Mouse (Mus musculus) activated CD4-positive, CD25-positive, alpha-beta regulatory T cell, adult 4 months (primary cell): ENCODE results near the gene Kcnh2. TPM values are rescaled to one million over a fixed set of nuclear protein-coding genes. Genes with fewer than 3 reads are reported as not detected.
"Not testable (repeated sequence)": the region's sequence is repeated elsewhere in the genome, so short reads cannot be mapped to it uniquely, and the experiment has no call there.

Experiments
- ATAC-seq: one replicate; pipeline ENCODE4 v1.8.0; 2017
- polyA plus RNA-seq, 2 experiments: library from polyadenylated mRNA; unstranded; fragments of 100-300 nt; shearing (Covaris generic); gene quantifications; one replicate each; pipeline ENCODE4 v1.2.1; 2017

Gene Kcnh2
- polyA plus RNA-seq = under 1 TPM; 0.16 to 0.24 TPM

DNA sequence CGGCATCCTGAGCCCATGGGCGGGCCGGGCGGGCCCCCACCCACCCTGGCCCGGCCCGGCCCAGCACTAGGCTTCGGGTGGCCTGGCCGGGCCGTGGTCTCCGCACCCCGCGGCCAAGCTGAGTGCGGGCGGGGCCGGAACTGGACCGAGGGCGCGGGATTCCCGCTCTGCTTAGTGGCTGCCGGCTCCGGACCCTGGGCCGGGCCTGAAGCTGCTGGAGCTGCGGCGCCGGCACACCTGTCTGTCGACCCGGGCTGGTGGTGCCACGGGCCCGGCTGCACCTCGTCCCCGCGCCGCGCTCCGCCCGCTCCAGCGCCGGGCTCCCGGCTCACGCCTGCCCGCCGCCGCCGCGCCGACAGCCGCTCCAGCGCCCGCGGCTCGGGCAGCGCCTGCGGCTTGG is at the start of gene Kcnh2:
Kcnh2 (minus strand) TSS at position 327 of the 400 bp plus-strand sequence.
- ATAC-seq = no peak

DNA sequence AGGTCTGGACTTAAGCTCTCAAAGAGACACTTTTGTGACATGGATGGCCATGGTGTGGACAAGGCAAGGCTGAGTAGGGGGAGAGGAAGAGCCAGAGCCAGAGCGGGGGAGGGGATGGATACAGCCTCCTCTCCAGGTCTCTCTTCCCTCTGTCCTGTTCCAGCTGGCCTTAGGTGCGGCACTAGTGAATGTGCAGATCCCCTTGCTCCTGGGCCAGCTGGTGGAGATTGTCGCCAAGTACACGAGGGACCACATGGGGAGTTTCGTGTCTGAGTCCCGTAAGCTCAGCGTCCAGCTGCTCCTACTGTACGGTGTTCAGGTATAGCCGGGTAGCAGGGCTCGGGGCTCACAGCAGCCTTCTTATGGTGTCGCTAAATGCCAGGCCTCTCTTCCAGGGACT is 49.0 kb upstream of the Kcnh2 start:
- no peak for ATAC-seq

DNA sequence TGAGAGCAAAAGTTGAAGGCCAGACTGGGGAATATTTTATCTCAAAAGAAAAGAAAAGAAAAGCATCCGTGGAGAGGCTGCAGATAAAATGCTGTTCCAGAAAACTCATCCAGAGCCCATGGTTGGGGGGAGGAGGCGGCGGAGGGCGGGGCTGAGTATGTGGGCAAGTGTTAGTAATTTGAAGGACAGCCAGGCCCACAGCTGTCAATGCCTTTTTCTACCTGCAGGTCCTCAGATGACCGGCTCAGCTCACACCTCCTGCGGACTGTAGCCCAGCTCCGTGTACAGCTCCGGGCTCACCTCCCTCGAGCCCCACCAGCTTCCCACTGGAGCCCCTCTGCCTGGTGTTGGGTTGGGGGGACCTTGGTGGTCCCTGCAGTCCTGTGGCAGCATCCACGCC is 48.3 kb upstream of the Kcnh2 start:
- no peak for ATAC-seq

DNA sequence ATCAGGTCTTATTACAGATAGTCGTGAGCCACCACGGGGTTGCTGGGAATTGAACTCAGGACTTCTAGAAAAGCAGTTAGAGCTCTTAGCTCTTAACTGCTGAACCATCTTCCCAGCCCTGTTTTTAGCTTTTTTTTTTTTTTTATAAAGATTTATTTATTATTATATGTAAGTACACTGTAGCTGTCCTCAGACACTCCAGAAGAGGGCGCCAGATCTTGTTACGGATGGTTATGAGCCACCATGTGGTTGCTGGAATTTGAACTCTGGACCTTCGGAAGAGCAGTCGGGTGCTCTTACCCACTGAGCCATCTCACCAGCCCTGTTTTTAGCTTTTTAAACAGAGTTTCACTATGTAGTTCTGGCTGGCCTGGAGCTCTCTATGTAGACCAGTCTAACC is 44.9 kb upstream of the Kcnh2 start:
- not testable (repeated sequence) for ATAC-seq

DNA sequence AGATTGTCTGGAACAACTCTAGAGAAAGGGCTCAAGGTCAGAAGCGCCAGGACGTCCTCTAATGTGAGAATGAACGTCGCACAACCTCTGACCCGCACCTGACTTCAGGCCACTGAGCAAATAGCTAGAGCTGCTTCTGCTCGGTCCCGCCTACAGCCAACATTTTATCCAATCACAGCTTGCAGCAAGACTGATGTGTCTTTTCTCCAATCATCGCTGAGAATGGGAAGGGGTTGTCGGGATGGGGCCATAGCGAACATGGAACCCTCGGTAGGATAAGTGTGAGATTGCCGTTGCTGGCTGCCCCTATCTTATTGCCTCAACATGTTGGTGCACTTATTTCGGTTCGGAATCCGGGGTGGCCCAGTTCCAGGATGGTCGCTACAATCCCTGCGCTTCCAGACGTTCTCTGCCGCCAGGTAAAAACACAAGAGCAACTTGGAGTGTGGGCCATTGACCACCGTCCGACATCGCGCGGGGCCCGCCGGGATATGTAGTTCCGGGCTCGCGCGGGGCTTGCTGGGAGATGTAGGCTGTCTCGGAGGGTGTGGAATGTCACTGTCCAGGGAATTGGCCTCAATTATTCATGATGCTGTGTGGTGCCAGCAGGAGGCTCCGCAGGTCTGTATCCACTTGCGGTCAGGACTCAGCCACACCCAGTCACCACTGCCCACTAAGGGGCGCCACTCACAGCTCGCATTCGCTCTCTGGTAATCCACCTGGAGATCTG is 42.9 kb upstream of the Kcnh2 start:
- ATAC-seq = peak; percentile 83

DNA sequence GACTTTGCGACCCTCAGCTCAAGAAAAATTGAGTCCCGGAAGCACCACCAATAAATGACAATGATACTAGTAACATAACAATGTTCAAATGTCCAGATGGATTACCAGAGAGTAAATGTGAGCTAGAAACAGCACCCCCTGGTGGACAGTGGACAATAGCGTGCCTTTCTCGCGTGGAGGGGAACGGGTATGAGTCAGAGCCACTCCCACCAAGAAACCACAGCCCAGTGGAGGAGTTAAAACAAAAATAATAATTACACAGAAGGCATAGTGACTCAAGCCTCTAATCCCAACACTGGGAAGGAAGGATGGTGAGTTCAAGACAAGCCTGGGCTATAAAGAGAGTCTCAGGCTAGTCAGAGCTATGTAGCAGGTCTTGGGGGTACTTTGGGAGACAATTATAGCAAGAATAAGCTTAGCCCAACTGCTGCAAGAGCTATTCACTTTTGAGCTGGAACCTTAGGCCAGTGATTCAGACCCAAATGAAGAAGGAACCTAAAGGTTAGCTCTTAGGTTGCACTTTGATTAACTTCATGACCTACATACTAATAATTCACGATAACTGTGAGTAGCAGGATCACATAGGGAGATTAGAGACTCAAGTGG is 42.1 kb upstream of the Kcnh2 start, which contains the start of gene Abcb8:
Abcb8 (plus strand) TSS at position 272 of the 606 bp plus-strand sequence.
- ATAC-seq = peak; percentile 57

DNA sequence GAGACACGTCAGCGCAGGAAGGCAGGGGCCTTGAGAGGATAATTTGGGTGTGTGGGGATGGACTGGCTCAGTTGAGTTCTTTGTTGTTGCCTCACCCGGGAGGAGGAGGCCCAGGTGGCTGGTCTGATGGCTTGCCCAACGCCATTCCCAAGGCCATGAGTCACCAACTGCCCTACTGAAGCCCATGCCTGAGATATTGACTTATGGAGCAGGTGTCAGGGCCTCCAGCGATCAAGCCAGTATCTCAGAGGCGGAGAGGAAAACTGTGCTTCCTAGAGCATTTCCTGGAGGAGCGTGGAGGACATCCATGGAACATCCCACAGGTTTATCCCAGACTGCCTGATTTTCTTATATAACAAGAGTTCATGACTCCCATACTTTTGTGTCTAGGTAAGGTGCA is 41.3 kb upstream of the Kcnh2 start:
- ATAC-seq = no peak

DNA sequence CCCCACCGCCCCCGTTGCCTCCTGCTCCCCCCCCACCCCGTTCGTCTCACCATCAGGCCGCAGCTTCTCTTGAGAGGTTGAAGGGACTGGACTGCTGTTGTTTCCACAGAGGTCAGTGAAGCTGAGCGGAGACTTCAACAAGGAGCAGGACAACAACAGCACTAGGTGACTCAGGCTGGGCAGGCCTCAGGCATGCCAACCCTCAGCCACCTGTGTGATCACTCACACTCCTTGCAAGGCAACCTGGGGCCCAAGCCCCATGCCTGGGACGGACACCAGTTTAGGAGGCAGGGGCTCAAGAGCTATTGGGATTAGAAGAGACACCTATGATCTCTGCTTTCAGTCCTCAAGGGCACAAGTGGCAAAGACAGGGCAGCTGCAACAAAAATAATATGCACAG is 40.5 kb upstream of the Kcnh2 start, which contains the start of gene Atg9b:
Atg9b (minus strand) TSS at position 280 of the 400 bp plus-strand sequence.
- ATAC-seq = no peak

DNA sequence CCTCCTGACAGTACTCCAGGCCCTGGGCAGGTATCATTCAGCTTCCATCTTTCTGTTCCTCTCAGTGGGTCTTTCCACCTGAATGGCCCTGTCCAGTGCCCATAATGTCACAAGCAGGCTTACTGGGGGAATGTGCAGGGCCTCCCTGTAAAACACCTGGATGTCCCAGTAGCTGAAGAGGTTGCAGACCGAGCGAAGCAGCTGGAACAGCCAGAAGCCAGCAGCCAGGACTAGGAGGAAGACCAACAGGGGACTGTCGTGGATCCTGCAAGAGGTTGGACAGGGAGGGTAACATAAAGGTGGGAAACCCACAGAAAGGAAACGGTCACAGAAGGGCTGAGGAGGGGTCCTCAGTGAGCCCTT is 38.2 kb upstream of the Kcnh2 start:
- no peak for ATAC-seq

GRCm38 (mm10) chr5:24389011-24389657 is 37.7 kb upstream of the Kcnh2 start:
- ATAC-seq = peak; percentile 52

- ATAC-seq = no peak
Observed at GRCm38 (mm10) chr5:24388246-24388915, 37.0 kb upstream of the Kcnh2 start.

DNA sequence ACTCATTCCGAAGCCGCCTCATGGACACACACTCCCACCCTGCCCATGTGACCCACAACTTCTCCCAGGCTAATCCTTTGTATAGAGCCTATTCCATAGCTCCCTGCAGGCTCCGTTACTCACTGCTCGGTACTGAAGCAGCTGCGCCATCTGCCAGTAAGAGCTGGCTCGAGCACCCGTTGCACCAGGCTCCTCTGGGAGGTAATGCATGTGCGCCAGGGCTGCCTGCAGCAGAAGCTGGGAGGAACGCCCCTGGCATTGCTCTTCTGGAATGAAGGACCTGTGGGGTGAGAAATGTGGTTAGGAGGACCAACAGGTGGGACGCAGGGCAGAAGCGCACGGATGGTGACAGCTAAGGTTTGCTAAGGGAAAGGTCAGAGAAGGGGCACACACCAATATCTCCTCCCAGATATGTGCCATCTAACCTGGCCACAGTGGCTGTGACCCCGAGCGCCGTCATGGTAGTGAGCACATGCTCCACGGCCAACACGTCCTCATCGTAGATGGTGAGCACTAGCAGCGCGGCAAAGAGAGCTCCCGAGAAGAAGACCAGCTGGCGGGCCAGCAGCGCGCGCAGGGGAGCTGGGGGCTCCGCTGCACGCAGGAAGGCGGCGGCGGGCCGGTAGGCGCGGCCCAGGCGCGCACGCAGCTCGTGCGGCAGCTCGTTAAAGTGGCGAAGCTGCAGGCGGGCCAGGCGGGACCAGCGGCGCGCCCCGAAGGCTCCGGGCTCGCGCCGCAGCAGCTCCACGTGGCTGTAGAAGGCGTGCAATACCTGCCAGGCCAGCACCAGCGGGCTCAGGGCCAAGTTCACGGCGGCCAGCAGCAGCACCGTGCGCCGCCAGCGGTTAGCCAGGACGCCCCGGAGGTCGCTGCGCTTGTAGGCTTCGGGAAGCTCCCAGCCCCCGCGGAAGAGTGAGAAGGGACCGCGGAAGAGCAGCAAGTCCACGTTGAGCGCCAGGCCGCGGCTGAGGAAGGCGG is 36.1 kb upstream of the Kcnh2 start:
- peak; percentile 21 for ATAC-seq

GRCm38 (mm10) chr5:24385887-24386550 is 34.6 kb upstream of the Kcnh2 start:
- ATAC-seq = no peak

- no peak for ATAC-seq
Observed at GRCm38 (mm10) chr5:24385374-24385773, 34.0 kb upstream of the Kcnh2 start.

GRCm38 (mm10) chr5:24384407-24384806 is 33.0 kb upstream of the Kcnh2 start:
- peak; percentile 33 for ATAC-seq

DNA sequence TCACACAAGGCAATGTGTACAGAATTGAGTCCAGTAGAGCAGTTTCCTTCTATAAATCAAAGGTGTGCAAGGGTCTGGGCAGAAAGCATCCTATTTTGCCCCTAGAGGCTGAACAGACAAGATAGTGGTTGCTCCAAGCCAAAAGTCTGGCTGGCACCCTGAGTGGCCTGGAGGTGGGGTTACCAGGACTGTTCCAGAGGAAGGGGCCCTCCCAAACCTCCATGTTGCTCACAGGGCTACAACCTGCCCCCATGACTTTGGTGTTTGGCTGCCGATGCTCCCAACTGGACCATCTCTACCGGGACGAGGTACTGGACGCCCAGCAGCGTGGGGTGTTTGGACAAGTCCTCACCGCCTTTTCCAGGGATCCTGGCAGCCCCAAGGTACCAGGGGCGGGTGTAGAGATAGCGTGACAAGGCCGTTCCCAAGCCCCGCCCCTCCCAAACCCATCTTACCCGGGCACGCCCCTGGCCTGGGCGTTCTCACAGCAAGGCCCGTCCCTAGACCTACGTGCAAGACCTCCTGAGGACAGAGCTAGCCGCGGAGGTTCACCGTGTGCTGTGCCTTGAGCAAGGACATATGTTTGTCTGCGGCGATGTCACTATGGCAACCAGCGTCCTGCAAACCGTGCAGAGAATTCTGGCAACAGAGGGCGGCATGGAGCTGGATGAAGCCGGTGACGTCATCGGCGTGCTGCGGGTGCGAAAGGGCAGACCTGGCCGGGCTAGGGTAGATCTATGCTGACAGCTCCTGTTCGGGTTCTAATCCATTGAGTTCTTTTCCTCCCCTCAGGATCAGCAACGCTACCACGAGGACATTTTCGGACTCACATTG is 31.8 kb upstream of the Kcnh2 start:
- peak; percentile 78 for ATAC-seq

DNA sequence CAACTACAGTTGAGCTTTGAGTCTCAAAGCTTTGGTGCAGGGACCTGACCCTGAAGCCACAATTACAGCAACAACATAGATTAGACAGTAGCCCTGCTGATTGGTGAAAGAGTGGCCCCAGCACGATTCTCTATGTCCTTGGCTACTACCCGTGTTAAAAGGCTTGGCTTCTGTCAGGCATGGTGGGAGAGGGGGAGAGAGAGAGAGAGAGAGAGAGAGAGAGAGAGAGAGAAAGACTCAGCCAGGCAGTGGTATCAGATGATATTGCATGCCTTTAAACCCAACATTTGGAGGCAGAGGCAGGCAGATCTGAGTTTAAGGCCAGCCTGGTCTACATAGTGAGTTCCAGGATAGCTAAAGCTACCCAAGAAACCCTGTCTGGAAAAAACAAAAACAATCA is 30.6 kb upstream of the Kcnh2 start:
- no peak for ATAC-seq

DNA sequence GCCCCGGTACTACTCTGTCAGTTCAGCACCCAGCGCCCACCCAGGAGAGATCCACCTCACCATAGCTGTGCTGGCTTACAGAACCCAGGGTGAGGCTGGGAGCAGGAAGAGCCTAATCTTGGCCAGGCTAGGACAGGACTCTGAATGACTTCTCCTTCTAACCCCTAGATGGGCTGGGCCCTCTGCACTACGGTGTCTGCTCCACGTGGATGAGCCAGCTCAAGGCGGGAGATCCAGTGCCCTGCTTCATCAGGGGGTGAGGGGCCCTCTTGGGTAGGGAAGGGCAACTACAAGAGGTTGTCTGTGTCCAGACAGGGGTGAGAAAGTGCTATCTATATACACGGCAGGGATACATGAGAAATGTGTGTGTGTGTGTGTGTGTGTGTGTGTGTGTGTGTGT is 30.1 kb upstream of the Kcnh2 start:
- no peak for ATAC-seq

- no peak for ATAC-seq
Observed at GRCm38 (mm10) chr5:24380499-24380898, 29.1 kb upstream of the Kcnh2 start.

DNA sequence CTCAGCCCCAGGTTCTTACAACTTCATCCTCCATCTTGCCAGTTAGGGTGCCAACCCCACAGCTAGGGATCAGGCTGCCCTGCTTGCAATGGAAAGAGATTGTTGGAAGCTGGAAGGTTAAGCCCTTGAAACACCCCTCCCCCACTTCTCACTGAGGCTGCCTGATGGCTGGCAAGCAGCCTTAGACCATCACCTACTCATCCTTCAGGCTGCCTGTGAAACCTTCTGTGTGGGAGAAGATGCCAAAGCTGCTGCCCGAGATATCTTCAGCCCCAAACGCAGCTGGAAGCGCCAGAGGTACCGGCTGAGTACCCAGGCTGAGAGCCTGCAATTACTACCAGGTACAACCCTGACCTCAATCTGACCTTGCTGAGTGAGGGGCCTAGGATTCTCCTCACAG is 28.1 kb upstream of the Kcnh2 start:
- ATAC-seq = no peak

DNA sequence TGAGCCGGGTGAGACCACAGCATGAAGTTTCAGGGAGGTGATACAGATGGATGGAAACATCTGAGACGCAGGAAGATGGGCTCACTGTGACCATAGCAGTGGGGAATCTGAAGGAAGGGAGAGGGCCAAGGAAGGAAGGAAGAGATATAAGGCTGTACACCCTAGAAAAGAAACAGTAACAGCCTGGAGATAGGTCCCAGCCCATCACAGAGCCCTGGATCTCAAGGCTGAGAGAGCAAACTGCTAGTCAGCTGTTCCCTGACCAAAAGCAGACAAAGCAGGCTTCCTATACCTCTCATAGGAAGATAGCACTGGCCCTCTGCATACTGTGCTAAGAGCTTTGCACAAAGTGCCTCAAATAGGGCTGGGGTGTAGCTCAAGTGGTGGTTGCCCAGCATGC is 27.3 kb upstream of the Kcnh2 start:
- ATAC-seq = no peak
